Mouse (Mus musculus) left cerebral cortex, adult 2 months (tissue): ENCODE results near the gene Gm11938. TPM values are rescaled to one million over a fixed set of nuclear protein-coding genes. Genes with fewer than 3 reads are reported as not detected.
A peak's percentile ranks its signal among the peaks of the same experiment; 100 is the strongest.
"Not testable (repeated sequence)": the region's sequence is repeated elsewhere in the genome, so short reads cannot be mapped to it uniquely, and the experiment has no call there.

Source experiments
- DNase-seq, 2 experiments: peaks; one replicate each; pipeline ENCODE4 v3.0.0; 2021 to 2022; ENCODE audit warnings: low spot score in 2 of 2, mixed read lengths in 1 of 2; ENCODE audit errors: extremely low spot score in 1 of 2
- H3K27ac ChIP-seq: fragments of 200-600 bp; 2 replicates; pipeline ENCODE4 v1.8.1; 2022
- H3K4me3 ChIP-seq: fragments of 200-600 bp; 2 replicates; pipeline ENCODE4 v1.8.1; 2022
- CTCF ChIP-seq: fragments of 200-600 bp; IDR thresholded peaks from 2 replicates; pipeline ENCODE4 v1.8.1; 2022; ENCODE audit warnings: antibody characterized with exemption, mild to moderate bottlenecking, moderate library complexity
- intact Hi-C: fragments of 180-260 bp; cut with DNase I; formaldehyde crosslinking; loops from one replicate; pipeline ENCODE4 v1.15.1; 2025
- total RNA-seq, 2 experiments: library from RNA; stranded (reverse); gene quantifications; 2 replicates each; pipeline ENCODE4 v1.2.3; 2021

The Gm11938 gene
- total RNA-seq, 2 experiments from 2014 or later, result not detected

GRCm38 (mm10) chr11:99614796-99615363 lies 11.8 kb upstream of the Gm11938 start, which contains the start of gene Krtap2-4:
Gene Krtap2-4 (minus strand): TSS chr11:99614846.
- no peak for TF ChIP-seq CTCF
- Histone ChIP-seq H3K27ac (no peak within 1 kb of the TSS), H3K4me3 (no peak within 1 kb of the TSS)
- intact Hi-C loops, result no loop called here
- DNase-seq, result no peak

GRCm38 (mm10) chr11:99610089-99610488 lies 7.0 kb upstream of the Gm11938 start, which contains the start of gene Gm11937:
Gene Gm11937 (minus strand): TSS chr11:99610189.
- H3K4me3 ChIP-seq, intact Hi-C loops, DNase-seq: not testable (repeated sequence)
- peak within 1 kb of the TSS; percentile 53; the same call in 1 of the 2 replicates for H3K27ac ChIP-seq

- TF ChIP-seq CTCF, result no peak
- Histone ChIP-seq H3K27ac (no peak overlapping the region; the same call in 1 of the 2 replicates), H3K4me3 (no peak overlapping the region)
- intact Hi-C loops, result no loop called here
- peak; percentile 16 to 32 for DNase-seq
Observed at GRCm38 (mm10) chr11:99609126-99609525, 6.0 kb upstream of the Gm11938 start.

- H3K27ac ChIP-seq, intact Hi-C loops, DNase-seq, H3K4me3 ChIP-seq: not testable (repeated sequence)
Observed at GRCm38 (mm10) chr11:99597742-99598141, 5.4 kb downstream of the Gm11938 start, which contains the start of gene Krtap9-3. Gene Krtap9-3 (minus strand): TSS chr11:99598105.

- no peak within 1 kb of the TSS for H3K27ac ChIP-seq
- no peak for TF ChIP-seq CTCF
- no peak for DNase-seq
- intact Hi-C loops, result no loop called here
- no peak within 1 kb of the TSS for H3K4me3 ChIP-seq
Observed at GRCm38 (mm10) chr11:99590981-99591380, 12.1 kb downstream of the Gm11938 start, which contains the start of gene Krtap1-3. Gene Krtap1-3 (minus strand): TSS chr11:99591339.

- no peak for TF ChIP-seq CTCF
- Histone ChIP-seq H3K4me3 (no peak overlapping the region), H3K27ac (no peak overlapping the region)
- intact Hi-C loops, result no loop called here
- no peak for DNase-seq
Observed at GRCm38 (mm10) chr11:99585096-99585495, 18.0 kb downstream of the Gm11938 start.

GRCm38 (mm10) chr11:99583245-99583704 lies 19.8 kb downstream of the Gm11938 start, which contains the start of gene Krtap1-4:
Gene Krtap1-4 (minus strand): TSS chr11:99583654.
- Histone ChIP-seq H3K4me3 (no peak within 1 kb of the TSS), H3K27ac (no peak within 1 kb of the TSS)
- no peak for TF ChIP-seq CTCF
- no peak for DNase-seq
- intact Hi-C loops, result no loop called here

GRCm38 (mm10) chr11:99581564-99581963 lies 21.5 kb downstream of the Gm11938 start:
- Histone ChIP-seq H3K27ac (no peak overlapping the region), H3K4me3 (no peak overlapping the region)
- no peak for DNase-seq
- intact Hi-C loops, result no loop called here
- TF ChIP-seq CTCF, result no peak

- H3K4me3 ChIP-seq, result no peak overlapping the region
- DNase-seq, result no peak
- no peak for TF ChIP-seq CTCF
- intact Hi-C loops, result no loop called here
- no peak overlapping the region for H3K27ac ChIP-seq
Observed at GRCm38 (mm10) chr11:99581051-99581450, 22.1 kb downstream of the Gm11938 start.

GRCm38 (mm10) chr11:99580636-99581035 lies 22.5 kb downstream of the Gm11938 start, which contains the start of gene Krtap1-5:
Gene Krtap1-5 (minus strand): TSS chr11:99581016.
- H3K4me3 ChIP-seq, result no peak within 1 kb of the TSS
- H3K27ac ChIP-seq, result no peak within 1 kb of the TSS
- no peak for DNase-seq
- intact Hi-C loops, result no loop called here
- no peak for TF ChIP-seq CTCF

GRCm38 (mm10) chr11:99574106-99574505 lies 29.0 kb downstream of the Gm11938 start:
- DNase-seq, result peak; percentile 57 to 66
- no peak overlapping the region for H3K4me3 ChIP-seq
- H3K27ac ChIP-seq, result no peak overlapping the region
- TF ChIP-seq CTCF, result peak; percentile 89
- intact Hi-C loops, result loop anchor here (10.0 kb wide), 1 partner anchor 431 kb away; no protein-coding TSS in a partner anchor

GRCm38 (mm10) chr11:99573164-99573563 lies 29.9 kb downstream of the Gm11938 start:
- no peak overlapping the region for H3K27ac ChIP-seq
- H3K4me3 ChIP-seq, result no peak overlapping the region
- intact Hi-C loops, result loop anchor here (1.0 to 10.0 kb wide), 2 partner anchors 107 to 432 kb away; no protein-coding TSS in a partner anchor
- no peak for DNase-seq
- TF ChIP-seq CTCF, result no peak

GRCm38 (mm10) chr11:99566530-99566929 lies 36.6 kb downstream of the Gm11938 start, which contains the start of gene Krtap3-1:
Gene Krtap3-1 (minus strand): TSS chr11:99566630.
- no peak for DNase-seq
- intact Hi-C loops, result no loop called here

More at GRCm38 (mm10) chr11:99566530-99566929, 36.6 kb downstream of the Gm11938 start, which contains the start of gene Krtap3-1:
- no peak for TF ChIP-seq CTCF
- Histone ChIP-seq H3K27ac (no peak within 1 kb of the TSS), H3K4me3 (no peak within 1 kb of the TSS)
